Mouse (Mus musculus) adrenal gland, postnatal 14 days (tissue): ENCODE measurements at regions not wholly inside any gene's neighbourhood (a gene's known extent, or its start where the extent isn't known, plus 50 kb on each side); places are given as distances from the start of the nearest gene placed in this dataset.

ENCODE experiments used
- DNase-seq: peaks from one replicate; pipeline ENCODE4 v3.0.0; 2021; ENCODE audit warnings: mixed read lengths

GRCm38 (mm10) chr1:177667041-177667791 lies 62.4 kb upstream of the 1700016C15Rik start:
- DNase-seq = no peak

- DNase-seq = no peak
These were observed 59.0 kb upstream of the 1700016C15Rik start for GRCm38 (mm10) chr1:177670576-177670975.

- DNase-seq = no peak
These were observed 53.0 kb upstream of the 1700016C15Rik start for GRCm38 (mm10) chr1:177676657-177677056.

DNA sequence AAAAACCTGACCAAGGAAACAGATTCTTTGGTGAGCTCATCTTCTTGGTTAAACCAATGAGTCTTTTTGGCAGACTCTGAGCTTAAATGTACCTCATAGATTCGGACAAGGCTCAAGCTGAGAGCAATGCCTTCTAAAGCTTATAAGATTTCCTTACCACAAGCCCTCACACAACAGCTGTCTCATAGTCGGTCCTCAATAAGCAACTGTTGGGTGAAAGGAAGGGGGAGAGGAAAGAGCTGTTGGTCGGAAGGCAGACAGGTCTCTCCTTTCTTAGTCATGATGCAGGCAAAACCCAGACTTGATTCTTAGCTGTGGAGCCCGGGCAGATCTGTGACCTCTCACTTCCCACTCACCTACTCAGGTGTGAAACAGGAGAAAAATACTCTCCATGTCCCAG lies 50.8 kb upstream of the 1700016C15Rik start:
- no peak for DNase-seq
